Mouse (Mus musculus) embryonic fibroblast, embryonic 13.5 days (primary cell): ENCODE results near the gene Rab3b. TPM values are rescaled to one million over a fixed set of nuclear protein-coding genes. Genes with fewer than 3 reads are reported as not detected.
"Not testable (repeated sequence)": the region's sequence is repeated elsewhere in the genome, so short reads cannot be mapped to it uniquely, and the experiment has no call there.

ENCODE experiments used
- H3K27ac ChIP-seq: 2 replicates; pipeline ENCODE4 v1.5.1; 2012; ENCODE audit warnings: low read length, control low read depth, inconsistent platforms; ENCODE audit not compliant: insufficient read depth
- H3K4me1 ChIP-seq: 2 replicates; pipeline ENCODE4 v1.6.1; 2011; ENCODE audit warnings: low read length; ENCODE audit not compliant: control insufficient read depth, insufficient read depth
- H3K4me3 ChIP-seq: 2 replicates; pipeline ENCODE4 v1.5.1; 2011; ENCODE audit warnings: mild to moderate bottlenecking, control low read depth, low read length; ENCODE audit not compliant: insufficient read depth
- CTCF ChIP-seq: IDR thresholded peaks from 2 replicates; pipeline ENCODE4 v1.5.1; 2011; ENCODE audit warnings: mild to moderate bottlenecking, control low read depth, low read length, moderate library complexity, borderline replicate concordance; ENCODE audit not compliant: insufficient read depth
- POLR2A ChIP-seq: IDR thresholded peaks from 2 replicates; pipeline ENCODE4 v1.6.1; 2011; ENCODE audit warnings: low read depth, mild to moderate bottlenecking, control low read depth, low read length, moderate library complexity
- polyA plus RNA-seq: library from polyadenylated mRNA; stranded (reverse); fragments of >200 nt; gene quantifications from 2 replicates; pipeline ENCODE4 v1.2.4, GENCODE M21; 2011; ENCODE audit warnings: low read depth; ENCODE audit not compliant: missing spikeins, insufficient read length

The Rab3b gene
- polyA plus RNA-seq, 1 experiment = 4.8 TPM

DNA sequence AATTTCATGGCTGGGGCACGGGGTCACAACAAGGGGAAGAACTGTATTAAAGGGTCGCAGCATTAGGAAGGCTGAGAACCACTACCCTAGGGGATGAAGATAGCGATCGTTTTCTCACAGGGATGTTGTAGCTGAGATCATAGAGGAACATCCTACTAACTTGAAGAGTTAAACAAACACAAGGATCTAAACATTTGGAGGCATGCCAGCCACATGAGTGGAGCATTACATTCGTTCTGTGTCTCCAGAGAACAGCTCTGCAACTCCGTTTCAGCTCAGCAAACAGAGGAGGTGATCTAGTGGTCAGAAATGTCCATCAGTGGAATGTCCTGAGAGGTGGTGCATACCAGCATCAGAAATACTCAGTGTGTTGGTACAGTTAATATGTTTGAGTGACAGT, 35.5 kb downstream of the Rab3b start:
- TF ChIP-seq POLR2A = no peak
- TF ChIP-seq CTCF = no peak
- Histone ChIP-seq H3K4me3 (no peak overlapping the region), H3K4me1 (0 out of 2 replicates have a peak, but pooled peaks cover 4% of the 10 kb centered on the region), H3K27ac (no peak overlapping the region)

DNA sequence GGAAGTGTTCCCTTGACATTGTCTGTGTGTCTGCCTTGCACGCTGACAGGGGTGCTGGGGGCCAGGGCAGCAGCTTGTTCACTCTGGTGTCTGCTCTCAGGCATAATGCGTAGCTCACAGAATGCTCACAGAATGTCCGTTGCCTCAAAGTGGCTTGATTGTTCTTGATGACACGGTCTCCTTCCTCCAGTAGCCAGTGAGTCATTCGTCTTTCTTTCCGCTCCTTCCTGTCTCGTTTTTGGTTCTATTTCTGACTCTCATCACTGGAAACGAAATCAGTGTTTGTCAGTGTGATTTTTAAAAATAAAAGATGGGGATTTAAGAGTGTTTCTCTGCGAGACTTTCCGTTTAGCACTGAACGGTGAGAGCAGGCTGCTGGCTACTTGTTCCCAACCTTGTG, 36.2 kb downstream of the Rab3b start:
- Histone ChIP-seq H3K4me1 (0 out of 2 replicates have a peak, but pooled peaks cover 4% of the 10 kb centered on the region), H3K4me3 (no peak overlapping the region), H3K27ac (no peak overlapping the region)
- no peak for TF ChIP-seq CTCF
- no peak for TF ChIP-seq POLR2A

DNA sequence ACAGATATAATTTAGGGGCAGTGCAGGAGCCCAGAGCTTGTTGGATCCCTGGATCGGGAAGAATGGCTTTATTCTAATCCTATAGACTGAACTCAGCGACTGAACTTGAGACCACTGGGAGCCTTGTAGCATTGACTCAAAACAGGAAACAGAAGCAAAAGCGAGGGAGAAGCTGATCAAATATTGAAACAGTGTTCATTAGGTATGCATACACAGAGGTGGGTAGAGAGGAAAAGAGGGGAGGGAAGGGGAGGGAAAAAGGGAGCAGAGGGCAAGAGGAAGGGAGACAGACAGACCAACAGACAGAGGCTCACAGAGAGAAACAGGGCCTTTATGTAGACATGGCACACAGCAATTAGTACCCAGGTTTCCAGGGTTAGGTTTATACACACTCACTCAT, 38.8 kb downstream of the Rab3b start:
- H3K4me1 ChIP-seq = 0 out of 2 replicates have a peak, but pooled peaks cover 4% of the 10 kb centered on the region
- H3K27ac ChIP-seq = no peak overlapping the region
- TF ChIP-seq CTCF (no peak), POLR2A (no peak)
- H3K4me3 ChIP-seq = no peak overlapping the region

DNA sequence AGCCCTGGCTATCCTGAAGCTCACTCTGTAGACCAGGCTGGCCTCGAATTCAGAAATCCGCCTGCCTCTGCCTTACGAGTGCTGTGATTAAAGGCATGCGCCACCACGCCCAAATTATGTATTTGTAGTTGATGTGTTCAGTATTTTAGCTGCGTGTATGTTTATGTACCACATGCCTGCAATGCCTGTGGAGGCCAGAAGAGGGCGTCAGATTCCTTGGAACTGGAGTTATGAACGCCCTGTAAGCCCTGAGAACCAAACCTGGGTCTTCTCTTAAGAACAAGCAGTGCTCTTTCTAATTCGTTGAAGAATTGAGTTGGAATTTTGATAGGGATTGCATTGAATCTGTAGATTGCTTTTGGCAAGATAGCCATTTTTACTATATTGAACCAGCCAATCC, 49.1 kb downstream of the Rab3b start:
- H3K4me3 ChIP-seq, H3K27ac ChIP-seq, H3K4me1 ChIP-seq: not testable (repeated sequence)

DNA sequence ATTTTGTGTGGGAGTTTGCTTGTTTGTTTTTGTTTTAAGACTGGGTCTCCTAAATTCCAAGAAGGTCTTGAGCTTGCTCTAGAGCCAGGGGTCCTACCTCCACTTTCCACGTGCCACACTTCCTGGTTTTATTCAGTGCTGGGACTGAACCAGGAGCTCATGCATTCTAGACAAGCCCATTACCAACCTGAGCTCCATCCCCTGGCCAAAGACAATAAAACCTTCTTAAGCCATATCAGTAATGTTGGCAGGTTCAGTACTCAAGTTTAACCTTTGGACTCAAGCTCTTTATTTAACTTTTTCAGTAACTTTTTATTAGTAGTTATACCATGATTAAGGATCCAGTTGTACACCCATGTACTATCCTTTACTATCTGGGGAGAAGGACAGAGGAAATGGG, 54.3 kb downstream of the Rab3b start:
- H3K4me1 ChIP-seq = no peaks in the 10 kb centered on the region
- no peak for TF ChIP-seq POLR2A
- TF ChIP-seq CTCF = no peak
- no peak overlapping the region for H3K4me3 ChIP-seq
- H3K27ac ChIP-seq = no peak overlapping the region

DNA sequence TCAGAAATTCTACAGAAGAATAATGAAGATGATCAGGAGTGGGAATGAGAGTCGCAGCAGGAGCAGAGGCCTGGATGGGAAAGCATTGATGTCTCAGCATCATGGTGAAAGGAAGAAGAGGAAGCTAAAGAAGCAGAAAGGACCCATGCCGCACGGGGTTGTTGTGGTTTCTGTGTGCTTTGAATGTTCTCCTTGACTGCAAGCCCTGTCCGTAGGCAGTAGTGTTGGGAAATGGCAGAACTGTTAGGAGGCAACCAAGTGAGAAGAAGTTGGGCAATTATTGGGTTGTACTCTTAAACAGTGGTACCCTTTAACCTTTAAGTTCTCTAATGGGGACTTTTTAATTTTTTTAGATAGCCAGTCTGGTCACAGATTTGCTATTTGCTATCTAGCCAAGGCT, 56.0 kb downstream of the Rab3b start:
- Histone ChIP-seq H3K4me3 (no peak overlapping the region), H3K4me1 (no peaks in the 10 kb centered on the region), H3K27ac (no peak overlapping the region)
- TF ChIP-seq CTCF = no peak
- no peak for TF ChIP-seq POLR2A

DNA sequence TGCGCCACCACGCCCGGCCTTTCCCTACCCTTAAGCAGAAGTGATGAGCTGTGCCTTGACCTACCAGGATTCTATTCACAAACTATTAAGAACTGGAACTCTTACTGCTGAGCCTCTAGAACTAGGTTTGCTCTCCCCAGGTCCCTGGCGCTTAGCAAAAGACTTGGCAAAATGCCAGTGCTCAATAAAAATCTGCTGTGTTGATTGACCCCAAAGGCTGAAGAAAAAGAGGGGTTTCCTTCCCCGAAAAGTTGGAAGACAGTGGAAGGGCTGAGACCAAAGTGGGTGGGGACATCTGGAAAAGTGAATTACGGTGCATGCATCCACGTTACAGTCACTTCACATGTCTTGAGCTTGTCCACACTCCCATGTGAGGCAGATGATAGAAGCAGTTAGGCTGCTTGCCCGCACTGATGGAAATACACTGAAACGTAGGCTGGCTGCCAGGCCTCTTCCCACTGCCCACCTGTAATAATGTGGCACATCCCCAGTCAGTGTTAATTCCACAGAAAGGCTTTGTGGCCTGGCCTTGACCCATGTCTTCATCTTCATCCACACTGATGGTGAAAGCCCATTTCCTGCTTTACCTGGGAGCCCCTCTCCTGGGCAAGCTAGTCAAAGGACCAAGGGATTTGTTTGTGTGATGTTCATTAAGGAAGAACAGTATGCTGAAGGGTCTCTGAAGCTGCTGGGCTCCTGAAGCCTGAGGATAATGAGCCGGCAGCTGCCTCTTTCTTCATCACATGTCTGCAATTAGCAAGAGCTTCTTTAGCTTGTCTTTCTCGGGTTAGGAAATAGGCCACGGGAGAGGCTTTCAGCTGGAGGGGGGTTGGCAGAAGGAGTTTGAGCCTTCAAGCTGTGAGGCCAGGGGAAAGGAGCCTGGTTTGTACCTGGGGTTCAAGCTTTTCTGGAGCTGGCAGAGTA, 59.2 kb downstream of the Rab3b start:
- TF ChIP-seq POLR2A (no peak), CTCF (no peak)
- Histone ChIP-seq H3K4me1 (no peaks in the 10 kb centered on the region), H3K27ac (no peak overlapping the region), H3K4me3 (no peak overlapping the region)

DNA sequence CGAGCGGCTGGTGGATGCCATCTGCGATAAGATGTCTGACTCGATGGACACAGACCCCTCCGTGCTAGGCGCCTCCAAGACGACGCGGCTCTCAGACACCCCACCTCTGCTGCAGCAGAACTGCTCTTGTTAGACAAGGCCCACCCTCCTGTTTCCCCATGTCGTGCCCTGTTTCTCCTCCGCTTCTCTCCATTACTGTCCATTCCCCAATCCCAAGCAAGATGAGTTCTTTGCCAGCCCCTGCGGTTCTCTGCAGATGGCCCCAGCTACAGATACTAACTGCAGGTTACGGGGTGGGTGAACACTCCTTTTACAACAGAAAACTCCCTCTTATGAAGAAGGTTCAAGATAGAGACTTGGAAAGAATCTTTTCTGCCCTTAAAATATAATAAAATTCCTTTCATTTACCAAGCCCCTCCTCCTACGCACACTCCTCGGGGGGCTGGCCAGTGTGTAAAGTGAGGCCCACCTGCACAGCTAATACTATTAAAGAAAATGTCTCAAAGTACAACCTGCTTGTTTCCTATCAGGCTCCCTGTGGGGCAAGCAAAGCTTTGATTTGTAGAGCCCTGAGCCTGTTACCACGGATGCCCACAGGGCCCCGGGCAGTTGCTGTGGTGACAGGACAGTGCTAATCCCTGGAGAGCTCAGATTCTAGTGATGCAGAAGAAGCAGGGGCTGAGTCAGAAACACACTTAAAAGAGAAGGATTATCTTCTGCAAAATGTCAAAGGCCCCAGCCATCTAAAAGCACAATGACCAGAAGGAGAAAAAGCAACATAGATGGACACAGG, 62.0 kb downstream of the Rab3b start:
- no peaks in the 10 kb centered on the region for H3K4me1 ChIP-seq
- TF ChIP-seq POLR2A (no peak), CTCF (no peak)
- H3K27ac ChIP-seq = no peak overlapping the region
- no peak overlapping the region for H3K4me3 ChIP-seq

DNA sequence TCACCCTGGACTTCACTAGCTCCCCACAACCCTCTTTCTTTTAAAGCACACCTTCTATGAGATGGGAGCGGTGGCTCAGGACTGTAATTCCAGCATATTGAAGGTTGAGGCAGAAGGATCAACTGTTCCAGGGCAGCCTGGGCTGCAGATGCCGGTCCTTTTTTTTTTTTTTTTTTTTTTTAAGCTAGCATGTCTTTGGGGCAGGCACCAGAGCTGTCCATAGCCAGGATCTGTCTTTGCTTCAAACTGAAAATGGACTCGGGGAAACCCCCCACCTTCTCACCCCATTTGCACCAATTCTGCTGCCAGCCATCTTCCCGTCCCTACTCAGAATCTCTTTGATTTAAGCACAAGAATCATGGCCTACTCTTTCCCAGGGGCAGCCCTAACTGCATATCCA, 63.3 kb downstream of the Rab3b start:
- H3K4me1 ChIP-seq = no peaks in the 10 kb centered on the region
- H3K27ac ChIP-seq = no peak overlapping the region
- TF ChIP-seq POLR2A = no peak
- no peak for TF ChIP-seq CTCF
- H3K4me3 ChIP-seq = no peak overlapping the region
